Mouse (Mus musculus): ENCODE data around the gene Gm973. TPM values are rescaled to one million over a fixed set of nuclear protein-coding genes. Genes with fewer than 3 reads are reported as not detected.

Gm973 gene
- polyA plus RNA-seq, 1 experiment, result not detected

DNA sequence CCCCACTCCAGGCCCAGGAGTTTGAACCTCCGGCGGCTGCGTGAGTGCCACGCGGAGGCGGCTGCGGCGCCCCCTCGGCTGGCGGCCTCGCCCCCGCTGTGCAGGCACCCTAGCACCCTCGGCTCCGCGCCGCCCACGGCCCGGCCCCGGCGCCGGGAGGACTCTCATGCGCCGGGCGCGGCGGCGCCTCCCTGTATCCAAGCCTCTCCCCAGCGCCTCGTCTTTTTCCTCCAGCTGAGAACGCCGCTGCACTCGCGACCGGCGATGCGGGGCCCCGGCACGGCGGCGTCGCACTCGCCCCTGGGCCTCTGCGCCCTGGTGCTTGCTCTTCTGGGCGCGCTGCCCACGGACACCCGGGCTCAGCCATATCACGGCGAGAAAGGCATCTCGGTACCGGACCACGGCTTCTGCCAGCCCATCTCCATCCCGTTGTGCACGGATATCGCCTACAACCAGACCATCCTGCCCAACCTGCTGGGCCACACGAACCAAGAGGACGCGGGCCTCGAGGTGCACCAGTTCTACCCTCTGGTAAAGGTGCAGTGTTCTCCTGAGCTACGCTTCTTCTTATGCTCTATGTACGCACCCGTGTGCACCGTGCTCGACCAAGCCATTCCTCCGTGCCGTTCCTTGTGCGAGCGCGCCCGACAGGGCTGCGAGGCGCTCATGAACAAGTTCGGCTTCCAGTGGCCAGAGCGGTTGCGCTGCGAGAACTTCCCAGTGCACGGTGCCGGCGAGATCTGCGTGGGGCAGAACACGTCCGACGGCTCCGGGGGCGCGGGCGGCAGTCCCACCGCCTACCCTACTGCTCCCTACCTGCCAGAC, 33.2 kb upstream of the Gm973 start:
- H3K79me3 ChIP-seq (ENCODE audit: low read depth), result peaks cover 40% of the 10 kb centered on the region
- TF ChIP-seq CEBPB (IDR thresholded peaks at IDR 0.05; ENCODE audit: low read depth) (no peak), MYOG (IDR thresholded peaks at IDR 0.05; ENCODE audit: control insufficient read depth, extremely low read depth, insufficient read length) (no peak), MAX (IDR thresholded peaks at IDR 0.05) (no peak), USF1 (IDR thresholded peaks at IDR 0.05; ENCODE audit: low read depth) (no peak), CTCF (IDR thresholded peaks at IDR 0.05; ENCODE audit: control insufficient read depth, insufficient read depth, insufficient read length) (no peak), FOSL1 (IDR thresholded peaks at IDR 0.05; ENCODE audit: insufficient read depth, low read length, poor library complexity, severe bottlenecking) (no peak), MYOD1 (IDR thresholded peaks at IDR 0.05; ENCODE audit: control insufficient read depth, insufficient read length, low read depth) (no peak)
- H3ac ChIP-seq (ENCODE audit: control insufficient read depth, insufficient read length, low read depth), result peak overlapping the region; percentile 78
- peaks cover 59% of the 10 kb centered on the region for H3K79me2 ChIP-seq (ENCODE audit: control insufficient read depth, insufficient read depth)
- peak overlapping the region; percentile 60 for H3K4me3 ChIP-seq (ENCODE audit: insufficient read depth, poor library complexity, severe bottlenecking)
- no peaks in the 10 kb centered on the region for H3K27me3 ChIP-seq (ENCODE audit: control insufficient read depth, insufficient read depth, insufficient read length)
- H3K36me3 ChIP-seq (ENCODE audit: control insufficient read depth, insufficient read depth), result peaks cover 28% of the 10 kb centered on the region

DNA sequence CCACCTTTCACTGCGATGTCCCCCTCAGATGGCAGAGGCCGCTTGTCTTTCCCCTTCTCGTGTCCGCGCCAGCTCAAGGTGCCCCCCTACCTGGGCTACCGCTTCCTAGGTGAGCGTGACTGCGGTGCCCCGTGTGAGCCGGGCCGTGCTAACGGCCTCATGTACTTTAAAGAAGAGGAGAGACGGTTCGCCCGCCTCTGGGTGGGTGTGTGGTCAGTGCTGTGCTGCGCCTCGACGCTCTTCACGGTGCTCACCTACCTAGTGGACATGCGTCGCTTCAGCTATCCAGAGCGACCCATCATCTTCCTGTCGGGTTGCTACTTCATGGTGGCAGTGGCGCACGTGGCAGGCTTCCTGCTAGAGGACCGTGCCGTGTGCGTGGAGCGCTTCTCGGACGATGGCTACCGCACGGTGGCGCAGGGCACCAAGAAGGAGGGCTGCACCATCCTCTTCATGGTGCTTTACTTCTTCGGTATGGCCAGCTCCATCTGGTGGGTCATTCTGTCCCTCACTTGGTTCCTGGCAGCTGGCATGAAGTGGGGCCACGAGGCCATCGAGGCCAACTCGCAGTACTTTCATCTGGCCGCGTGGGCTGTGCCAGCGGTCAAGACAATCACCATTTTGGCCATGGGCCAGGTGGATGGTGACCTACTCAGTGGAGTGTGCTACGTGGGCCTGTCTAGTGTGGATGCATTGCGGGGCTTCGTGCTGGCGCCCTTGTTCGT, 32.4 kb upstream of the Gm973 start:
- Histone ChIP-seq H3K4me3 (ENCODE audit: insufficient read depth, poor library complexity, severe bottlenecking) (peak overlapping the region; percentile 60), H3ac (ENCODE audit: control insufficient read depth, insufficient read length, low read depth) (peak overlapping the region; percentile 78), H3K79me2 (ENCODE audit: control insufficient read depth, insufficient read depth) (peaks cover 66% of the 10 kb centered on the region), H3K36me3 (ENCODE audit: control insufficient read depth, insufficient read depth) (peaks cover 28% of the 10 kb centered on the region), H3K79me3 (ENCODE audit: low read depth) (peaks cover 40% of the 10 kb centered on the region), H3K27me3 (ENCODE audit: control insufficient read depth, insufficient read depth, insufficient read length) (no peaks in the 10 kb centered on the region)
- TF ChIP-seq FOSL1 (IDR thresholded peaks at IDR 0.05; ENCODE audit: insufficient read depth, low read length, poor library complexity, severe bottlenecking), result no peak
- TF ChIP-seq MYOG (IDR thresholded peaks at IDR 0.05; ENCODE audit: control insufficient read depth, extremely low read depth, insufficient read length), result no peak
- TF ChIP-seq CTCF (IDR thresholded peaks at IDR 0.05; ENCODE audit: control insufficient read depth, insufficient read depth, insufficient read length), result peak; percentile 95
- no peak for TF ChIP-seq CEBPB (IDR thresholded peaks at IDR 0.05; ENCODE audit: low read depth)
- peak; percentile 97 for TF ChIP-seq MAX (IDR thresholded peaks at IDR 0.05)
- no peak for TF ChIP-seq MYOD1 (IDR thresholded peaks at IDR 0.05; ENCODE audit: control insufficient read depth, insufficient read length, low read depth)

DNA sequence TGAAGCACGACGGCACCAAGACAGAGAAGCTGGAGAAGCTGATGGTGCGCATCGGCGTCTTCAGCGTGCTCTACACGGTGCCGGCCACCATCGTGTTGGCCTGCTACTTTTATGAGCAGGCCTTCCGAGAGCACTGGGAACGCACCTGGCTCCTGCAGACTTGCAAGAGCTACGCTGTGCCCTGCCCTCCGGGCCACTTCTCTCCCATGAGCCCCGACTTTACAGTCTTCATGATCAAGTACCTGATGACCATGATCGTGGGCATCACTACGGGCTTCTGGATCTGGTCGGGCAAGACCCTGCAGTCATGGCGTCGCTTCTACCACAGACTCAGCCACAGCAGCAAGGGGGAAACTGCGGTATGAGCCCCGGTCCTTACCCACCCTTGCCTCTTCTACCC, 31.8 kb upstream of the Gm973 start:
- H3K79me3 ChIP-seq (ENCODE audit: low read depth), result peaks cover 40% of the 10 kb centered on the region
- peak overlapping the region; percentile 53 for H3ac ChIP-seq (ENCODE audit: control insufficient read depth, insufficient read length, low read depth)
- peaks cover 28% of the 10 kb centered on the region for H3K36me3 ChIP-seq (ENCODE audit: control insufficient read depth, insufficient read depth)
- H3K4me3 ChIP-seq (ENCODE audit: insufficient read depth, poor library complexity, severe bottlenecking), result peak overlapping the region; percentile 60
- TF ChIP-seq MAX (IDR thresholded peaks at IDR 0.05) (no peak), USF1 (IDR thresholded peaks at IDR 0.05; ENCODE audit: low read depth) (no peak), CEBPB (IDR thresholded peaks at IDR 0.05; ENCODE audit: low read depth) (no peak)
- peaks cover 66% of the 10 kb centered on the region for H3K79me2 ChIP-seq (ENCODE audit: control insufficient read depth, insufficient read depth)
- no peaks in the 10 kb centered on the region for H3K27me3 ChIP-seq (ENCODE audit: control insufficient read depth, insufficient read depth, insufficient read length)

DNA sequence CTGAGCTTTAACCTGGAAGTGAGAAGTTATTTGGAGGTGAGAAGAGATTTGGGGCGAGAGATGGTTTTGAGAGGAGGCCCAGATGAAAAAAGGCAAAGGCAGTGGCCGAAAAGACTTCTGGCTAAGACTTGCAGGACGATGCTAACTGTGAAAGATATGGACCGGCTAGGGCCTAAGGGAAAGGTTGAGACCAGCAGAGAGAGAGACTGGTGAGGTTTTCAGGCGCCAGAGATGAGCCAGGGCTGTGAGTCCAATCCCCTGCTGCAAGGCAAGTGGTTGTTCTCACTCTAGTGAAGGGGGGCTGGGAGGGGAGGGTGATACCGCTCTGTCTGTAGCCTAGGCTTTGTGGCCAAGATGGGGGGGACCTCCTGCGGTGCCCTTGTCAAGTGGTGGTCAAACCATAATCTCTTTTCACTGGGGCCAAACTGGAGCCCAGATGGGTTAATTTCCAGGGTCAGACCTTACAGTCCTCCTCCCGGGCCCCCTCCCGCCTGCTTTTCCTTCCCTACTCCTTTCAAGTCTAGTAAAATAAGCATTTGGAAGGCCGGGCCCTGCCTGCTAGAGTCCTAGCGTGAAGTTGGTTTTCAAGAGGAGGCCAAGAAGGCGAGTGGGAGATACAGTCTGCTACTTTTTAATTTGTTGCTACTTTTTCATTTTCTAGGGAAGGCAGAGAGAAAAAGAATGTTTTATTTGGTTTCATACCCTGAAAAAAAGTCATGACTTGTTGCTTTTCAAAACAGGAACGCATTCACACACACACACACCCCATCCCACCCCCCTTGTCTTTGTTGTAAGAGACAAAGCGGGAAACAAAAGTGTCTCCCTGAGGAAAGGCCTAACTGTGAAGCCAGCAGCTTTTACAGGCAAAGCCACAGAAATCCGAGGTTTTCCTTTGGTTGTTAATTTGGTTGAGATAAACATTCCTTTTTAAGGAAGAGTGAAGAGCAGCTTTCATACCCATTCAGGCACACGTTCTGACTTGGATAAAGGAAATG, 31.0 kb upstream of the Gm973 start:
- H3K79me3 ChIP-seq (ENCODE audit: low read depth), result peaks cover 40% of the 10 kb centered on the region
- peak overlapping the region; percentile 60 for H3K4me3 ChIP-seq (ENCODE audit: insufficient read depth, poor library complexity, severe bottlenecking)
- H3K27me3 ChIP-seq (ENCODE audit: control insufficient read depth, insufficient read depth, insufficient read length), result no peaks in the 10 kb centered on the region
- peaks cover 28% of the 10 kb centered on the region for H3K36me3 ChIP-seq (ENCODE audit: control insufficient read depth, insufficient read depth)
- peak overlapping the region; percentile 53 for H3ac ChIP-seq (ENCODE audit: control insufficient read depth, insufficient read length, low read depth)
- TF ChIP-seq CEBPB (IDR thresholded peaks at IDR 0.05; ENCODE audit: low read depth), result no peak
- TF ChIP-seq MYOD1 (IDR thresholded peaks at IDR 0.05; ENCODE audit: control insufficient read depth, insufficient read length, low read depth), result no peak
- TF ChIP-seq MAX (IDR thresholded peaks at IDR 0.05), result no peak
- TF ChIP-seq FOSL1 (IDR thresholded peaks at IDR 0.05; ENCODE audit: insufficient read depth, low read length, poor library complexity, severe bottlenecking), result no peak
- TF ChIP-seq MYOG (IDR thresholded peaks at IDR 0.05; ENCODE audit: control insufficient read depth, extremely low read depth, insufficient read length), result no peak
- no peak for TF ChIP-seq CTCF (IDR thresholded peaks at IDR 0.05; ENCODE audit: control insufficient read depth, insufficient read depth, insufficient read length)
- no peak for TF ChIP-seq USF1 (IDR thresholded peaks at IDR 0.05; ENCODE audit: low read depth)
- H3K79me2 ChIP-seq (ENCODE audit: control insufficient read depth, insufficient read depth), result peaks cover 66% of the 10 kb centered on the region

DNA sequence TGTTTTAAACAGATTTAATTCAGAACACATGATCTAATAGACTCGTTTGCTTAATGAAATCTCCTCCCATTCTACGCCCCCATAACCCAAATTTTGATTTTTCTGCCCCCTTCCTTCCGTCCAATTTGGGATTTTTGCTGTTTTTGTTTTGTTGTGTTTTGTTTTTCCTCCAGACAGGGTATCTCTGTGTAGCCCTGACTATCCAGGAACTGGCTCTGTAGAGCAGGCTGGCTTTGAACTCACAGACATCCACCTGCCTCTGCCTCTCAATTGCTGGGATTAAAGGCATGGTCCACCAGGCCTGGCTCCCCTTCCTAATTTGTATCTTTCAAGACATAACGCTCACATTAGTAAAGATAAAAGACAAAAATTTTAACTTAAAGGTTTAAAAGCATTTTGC, 30.3 kb upstream of the Gm973 start:
- Histone ChIP-seq H3K79me2 (ENCODE audit: control insufficient read depth, insufficient read depth) (peaks cover 66% of the 10 kb centered on the region), H3K36me3 (ENCODE audit: control insufficient read depth, insufficient read depth) (peaks cover 30% of the 10 kb centered on the region), H3K4me3 (ENCODE audit: insufficient read depth, poor library complexity, severe bottlenecking) (no peak overlapping the region), H3ac (ENCODE audit: control insufficient read depth, insufficient read length, low read depth) (no peak overlapping the region), H3K79me3 (ENCODE audit: low read depth) (peaks cover 40% of the 10 kb centered on the region), H3K27me3 (ENCODE audit: control insufficient read depth, insufficient read depth, insufficient read length) (no peaks in the 10 kb centered on the region)
- TF ChIP-seq MAX (IDR thresholded peaks at IDR 0.05), result no peak
- TF ChIP-seq CEBPB (IDR thresholded peaks at IDR 0.05; ENCODE audit: low read depth), result no peak
- no peak for TF ChIP-seq MYOD1 (IDR thresholded peaks at IDR 0.05; ENCODE audit: control insufficient read depth, insufficient read length, low read depth)
- TF ChIP-seq MYOG (IDR thresholded peaks at IDR 0.05; ENCODE audit: control insufficient read depth, extremely low read depth, insufficient read length), result no peak
- no peak for TF ChIP-seq FOSL1 (IDR thresholded peaks at IDR 0.05; ENCODE audit: insufficient read depth, low read length, poor library complexity, severe bottlenecking)
- no peak for TF ChIP-seq USF1 (IDR thresholded peaks at IDR 0.05; ENCODE audit: low read depth)
- no peak for TF ChIP-seq CTCF (IDR thresholded peaks at IDR 0.05; ENCODE audit: control insufficient read depth, insufficient read depth, insufficient read length)

Data from C2C12 (cell line).